Mouse (Mus musculus) hindbrain, embryonic 15.5 days (tissue): ENCODE measurements around the gene Pcca. TPM values are rescaled to one million over a fixed set of nuclear protein-coding genes. Genes with fewer than 3 reads are reported as not detected.
"Not testable (repeated sequence)": the region's sequence is repeated elsewhere in the genome, so short reads cannot be mapped to it uniquely, and the experiment has no call there.

Experiments used
- ATAC-seq: fragments of 200-750 bp; cut with Nextera tagmentation; 2 replicates; pipeline ENCODE4 v1.8.0; 2017; ENCODE audit warnings: low read depth, moderate number of reproducible peaks, moderate TSS enrichment; ENCODE audit not compliant: low FRiP score
- H3K27ac ChIP-seq: fragments of 300-500 bp; sonication (generic); replicated peaks from 2 replicates; pipeline ENCODE4 v1.5.1; 2015; ENCODE audit warnings: mild to moderate bottlenecking, inconsistent platforms
- H3K27me3 ChIP-seq: fragments of 300-500 bp; sonication (generic); 2 replicates; pipeline ENCODE4 v1.6.1; 2015; ENCODE audit warnings: control low read depth, inconsistent platforms
- H3K36me3 ChIP-seq: fragments of 300-500 bp; sonication (generic); 2 replicates; pipeline ENCODE4 v1.6.1; 2015; ENCODE audit warnings: control low read depth, inconsistent platforms
- H3K4me1 ChIP-seq: fragments of 300-500 bp; sonication (generic); replicated peaks from 2 replicates; pipeline ENCODE4 v1.6.1; 2015; ENCODE audit warnings: control low read depth, inconsistent platforms
- H3K4me2 ChIP-seq: fragments of 300-500 bp; sonication (generic); 2 replicates; pipeline ENCODE4 v1.6.1; 2015; ENCODE audit warnings: moderate library complexity, mild to moderate bottlenecking, inconsistent platforms
- H3K4me3 ChIP-seq: fragments of 300-500 bp; sonication (generic); 2 replicates; pipeline ENCODE4 v1.5.1; 2015; ENCODE audit warnings: mild to moderate bottlenecking, inconsistent platforms
- H3K9ac ChIP-seq: fragments of 300-500 bp; sonication (generic); 2 replicates; pipeline ENCODE4 v1.6.1; 2015; ENCODE audit warnings: inconsistent platforms
- H3K9me3 ChIP-seq: fragments of 300-500 bp; sonication (generic); 2 replicates; pipeline ENCODE4 v1.6.1; 2016; ENCODE audit warnings: control low read depth, inconsistent platforms
- WGBS: fragments of 180-500 bp; shearing (Covaris S2); methylation state at CpG from one replicate; pipeline ENCODE4 v1.1.7; 2015; 5-methylcytosine and 5-hydroxymethylcytosine counted together
- polyA plus RNA-seq: library from polyadenylated mRNA; unstranded; fragments of >200 nt; fragmentation: Nextera tagmentation; extraction: Ambion mirVana; gene quantifications from 2 replicates; pipeline ENCODE4 v1.2.1, GENCODE M21; 2015

Pcca gene
- polyA plus RNA-seq, 1 experiment from 2014 or later: 29.0 TPM

DNA sequence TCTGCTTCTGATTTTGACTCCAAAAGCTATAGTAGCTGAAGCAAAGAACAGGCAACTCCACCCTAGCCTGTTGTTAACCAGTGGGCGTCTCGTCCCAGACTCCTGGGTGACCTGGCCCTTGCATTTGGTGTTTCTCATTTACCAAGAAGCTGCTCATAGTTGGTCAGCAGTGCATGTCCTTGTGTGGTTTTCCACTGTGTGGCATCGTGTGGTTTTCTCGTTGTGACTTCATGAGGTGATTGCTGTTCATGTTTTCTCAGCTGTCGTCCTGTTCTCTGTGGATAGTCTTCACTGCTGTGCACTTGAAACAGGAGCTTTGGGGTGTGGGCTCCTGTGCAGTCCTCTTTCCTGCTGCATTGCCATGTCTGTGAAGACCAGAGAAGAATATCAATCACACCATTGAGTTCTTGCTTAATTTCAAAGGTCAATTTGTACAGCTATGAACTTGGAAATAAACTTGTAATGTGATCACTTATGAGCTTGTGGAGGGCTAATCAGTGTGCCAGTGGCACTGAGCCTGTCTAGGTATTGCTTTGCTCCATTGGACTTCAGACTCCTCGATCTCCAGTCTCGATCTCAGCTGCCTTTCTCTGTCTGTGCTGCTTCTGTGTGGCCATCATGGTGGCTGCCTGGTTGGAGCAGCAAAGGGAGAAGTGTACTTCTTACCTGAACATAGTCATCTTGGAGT is 40.1 kb downstream of the Pcca start:
- no peak overlapping the region for H3K9ac ChIP-seq
- no peak for ATAC-seq
- H3K4me1 ChIP-seq: 0 out of 2 replicates have a peak, but pooled peaks cover 4% of the 10 kb centered on the region
- no peaks in the 10 kb centered on the region for H3K9me3 ChIP-seq
- H3K27ac ChIP-seq: no peak overlapping the region
- no peaks in the 10 kb centered on the region for H3K27me3 ChIP-seq
- H3K36me3 ChIP-seq: no peaks in the 10 kb centered on the region
- WGBS: 86% methylated on average over 7 of the region's 7 CpGs
- no peak overlapping the region for H3K4me3 ChIP-seq
- H3K4me2 ChIP-seq: no peak overlapping the region

DNA sequence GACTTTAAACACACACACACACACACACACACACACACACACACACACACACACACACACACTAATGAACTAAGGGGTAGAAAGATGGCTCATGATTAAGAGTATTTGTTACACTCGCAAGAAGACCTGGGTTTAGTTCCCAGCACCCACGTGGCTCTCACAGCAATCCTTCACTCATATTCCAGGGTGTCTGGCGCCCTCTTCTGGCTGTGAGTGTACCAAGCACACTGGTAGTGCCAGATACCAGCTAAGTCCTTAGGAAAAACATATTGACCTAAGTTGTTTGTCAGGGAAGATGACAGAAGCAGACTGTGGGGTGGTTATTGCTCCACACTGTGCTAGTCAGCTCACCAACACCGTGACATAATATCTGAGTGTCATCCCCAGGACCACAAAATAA is 43.7 kb downstream of the Pcca start:
- no peak for ATAC-seq
- Histone ChIP-seq H3K27me3 (no peaks in the 10 kb centered on the region), H3K27ac (no peak overlapping the region), H3K4me2 (no peak overlapping the region), H3K9ac (no peak overlapping the region), H3K4me3 (no peak overlapping the region), H3K36me3 (no peaks in the 10 kb centered on the region), H3K4me1 (no peaks in the 10 kb centered on the region), H3K9me3 (no peaks in the 10 kb centered on the region)
- 84% methylated on average over 4 of the region's 4 CpGs for WGBS

DNA sequence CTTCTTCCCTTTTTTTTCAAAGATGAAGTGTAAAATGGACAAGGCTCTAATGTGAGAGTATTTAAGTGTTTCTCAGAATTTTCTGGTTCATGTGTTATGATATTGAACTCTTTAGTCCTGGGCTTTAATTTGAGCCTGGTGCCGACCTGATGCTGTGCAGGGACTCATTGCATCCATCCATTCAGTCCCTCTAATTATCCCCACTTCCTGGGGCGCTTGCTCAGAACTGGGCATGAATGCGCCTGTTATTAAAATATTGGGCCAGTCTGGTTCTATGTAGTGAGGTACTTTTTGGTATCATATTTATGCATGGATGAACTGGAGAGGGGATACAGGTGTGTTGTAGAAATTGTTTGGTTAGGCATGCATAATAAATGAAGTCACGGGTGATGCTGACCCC is 47.9 kb downstream of the Pcca start:
- H3K4me2 ChIP-seq: no peak overlapping the region
- H3K4me3 ChIP-seq: no peak overlapping the region
- H3K9me3 ChIP-seq: no peaks in the 10 kb centered on the region
- H3K36me3 ChIP-seq: no peaks in the 10 kb centered on the region
- H3K27ac ChIP-seq: no peak overlapping the region
- WGBS: 75% methylated on average over 4 of the region's 4 CpGs
- no peaks in the 10 kb centered on the region for H3K27me3 ChIP-seq
- ATAC-seq: no peak
- H3K4me1 ChIP-seq: no peaks in the 10 kb centered on the region
- H3K9ac ChIP-seq: no peak overlapping the region

DNA sequence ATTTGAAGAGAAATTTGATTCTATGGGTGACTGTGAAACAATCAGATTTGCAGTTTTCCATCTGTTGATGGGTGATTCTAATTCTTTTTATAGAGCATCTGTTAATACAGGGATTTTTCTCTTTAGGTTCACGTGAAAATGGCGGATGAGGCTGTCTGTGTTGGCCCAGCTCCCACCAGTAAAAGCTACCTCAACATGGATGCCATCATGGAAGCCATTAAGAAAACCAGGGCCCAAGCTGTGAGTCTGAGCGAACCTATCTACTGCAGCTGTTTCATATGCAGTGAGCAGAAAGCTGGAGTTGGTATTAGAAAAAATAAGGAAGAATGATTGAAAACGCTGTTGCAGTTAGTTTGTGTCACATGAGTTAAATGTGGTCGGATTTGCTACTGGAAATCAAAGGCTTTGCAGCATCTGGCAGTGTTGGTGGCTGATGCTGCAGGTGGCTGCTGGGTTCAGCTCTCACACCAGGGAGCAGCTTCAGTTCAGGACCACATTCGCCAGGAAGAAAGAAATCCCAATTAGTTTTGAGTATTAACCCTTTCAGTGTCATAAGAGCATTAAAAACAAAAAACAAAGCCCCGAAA is 48.5 kb downstream of the Pcca start:
- H3K9me3 ChIP-seq: no peaks in the 10 kb centered on the region
- WGBS: 62% methylated on average over 7 of the region's 7 CpGs
- H3K4me2 ChIP-seq: no peak overlapping the region
- no peak for ATAC-seq
- no peak overlapping the region; the same call in 1 of the 2 replicates for H3K27ac ChIP-seq
- H3K9ac ChIP-seq: no peak overlapping the region
- H3K27me3 ChIP-seq: no peaks in the 10 kb centered on the region
- no peak overlapping the region for H3K4me3 ChIP-seq
- H3K4me1 ChIP-seq: no peaks in the 10 kb centered on the region
- no peaks in the 10 kb centered on the region for H3K36me3 ChIP-seq

DNA sequence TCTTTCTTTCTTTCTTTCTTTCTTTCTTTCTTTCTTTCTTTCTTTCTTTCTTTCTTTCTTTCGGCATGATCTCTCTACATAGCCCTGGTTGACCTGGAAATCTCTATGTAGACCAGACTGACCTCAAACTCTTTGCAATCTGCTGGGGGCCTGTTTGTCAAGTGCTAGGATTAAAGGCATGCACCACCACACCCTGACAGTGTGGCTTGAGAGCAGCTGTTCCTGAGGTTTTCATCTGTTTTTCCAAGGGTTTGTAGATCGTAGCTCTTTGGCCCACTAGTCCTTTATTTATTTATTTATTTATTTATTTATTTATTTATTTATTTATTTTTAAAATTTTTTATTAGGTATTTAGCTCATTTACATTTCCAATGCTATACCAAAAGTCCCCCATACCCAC is 50.0 kb downstream of the Pcca start:
- 98% methylated on average over 2 of the region's 2 CpGs for WGBS
- not testable (repeated sequence) for H3K4me2 ChIP-seq, ATAC-seq, H3K27me3 ChIP-seq, H3K36me3 ChIP-seq, H3K4me1 ChIP-seq, H3K9ac ChIP-seq, H3K4me3 ChIP-seq, H3K9me3 ChIP-seq, H3K27ac ChIP-seq

DNA sequence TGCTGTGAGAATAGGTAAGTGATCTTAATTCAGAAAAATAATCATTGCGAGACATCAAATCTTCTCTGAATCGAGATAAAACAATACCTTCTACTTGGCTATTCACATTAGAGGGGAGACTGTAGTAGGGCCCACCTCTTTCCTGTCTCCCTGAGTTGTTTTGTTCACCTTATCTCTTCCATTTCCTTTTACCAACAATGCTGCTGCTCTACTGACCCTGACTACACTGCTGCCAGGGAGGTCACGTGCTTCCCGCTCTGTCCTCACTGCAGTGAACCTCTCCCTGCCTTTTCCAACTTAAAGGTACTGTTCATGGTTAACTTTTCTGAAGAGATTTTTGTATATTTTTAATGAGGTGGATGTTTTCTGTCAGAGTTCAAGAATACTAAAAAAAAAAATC is 52.8 kb downstream of the Pcca start:
- Histone ChIP-seq H3K9me3 (no peaks in the 10 kb centered on the region), H3K36me3 (no peaks in the 10 kb centered on the region), H3K4me3 (no peak overlapping the region), H3K27me3 (no peaks in the 10 kb centered on the region), H3K4me1 (no peaks in the 10 kb centered on the region), H3K4me2 (no peak overlapping the region), H3K9ac (no peak overlapping the region), H3K27ac (no peak overlapping the region)
- 87% methylated on average over 4 of the region's 4 CpGs for WGBS
- ATAC-seq: no peak

DNA sequence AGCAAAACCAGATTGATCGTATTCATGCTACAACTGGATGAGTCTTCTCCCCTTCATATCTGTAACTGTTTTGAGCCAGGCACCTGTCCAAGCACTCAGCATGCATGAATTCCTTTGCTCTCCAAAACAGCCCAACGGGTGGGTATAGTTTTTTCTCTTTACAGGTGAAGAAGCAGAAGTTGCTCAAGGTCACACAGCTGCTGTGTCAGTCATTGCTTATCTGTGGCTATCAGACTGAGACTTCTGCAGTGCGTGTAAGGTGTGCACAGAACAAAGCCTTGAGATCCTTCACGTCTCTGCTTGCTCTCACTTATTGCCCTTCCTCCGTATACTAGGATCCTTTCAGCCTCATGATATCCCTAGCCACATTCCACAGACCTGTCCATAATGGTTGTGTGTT is 63.4 kb downstream of the Pcca start:
- H3K4me1 ChIP-seq: no peaks in the 10 kb centered on the region
- H3K27ac ChIP-seq: no peak overlapping the region
- ATAC-seq: no peak
- no peaks in the 10 kb centered on the region for H3K9me3 ChIP-seq
- no peak overlapping the region for H3K4me3 ChIP-seq
- no peak overlapping the region for H3K4me2 ChIP-seq
- 84% methylated on average over 5 of the region's 5 CpGs for WGBS
- no peaks in the 10 kb centered on the region for H3K36me3 ChIP-seq
- H3K9ac ChIP-seq: no peak overlapping the region
- no peaks in the 10 kb centered on the region for H3K27me3 ChIP-seq

DNA sequence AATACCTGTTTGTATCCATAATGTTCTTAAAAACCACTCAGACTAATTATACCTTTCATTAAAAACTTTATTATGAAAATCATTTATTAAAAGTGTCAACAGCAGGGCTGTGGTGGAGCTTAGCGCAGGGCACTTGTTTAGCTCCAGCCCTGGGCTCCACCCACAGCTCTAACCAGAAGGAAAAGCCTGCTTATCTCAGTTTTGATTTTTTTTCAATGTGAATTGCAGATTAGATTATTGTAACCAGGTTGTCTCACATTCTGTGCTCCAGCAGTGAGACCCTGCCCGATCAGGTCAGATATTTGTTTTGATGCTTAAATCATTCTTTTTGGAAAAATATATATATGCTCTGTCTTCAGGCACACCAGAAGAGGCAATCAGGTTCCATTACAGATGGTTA is 64.7 kb downstream of the Pcca start:
- Histone ChIP-seq H3K27ac (no peak overlapping the region), H3K36me3 (no peaks in the 10 kb centered on the region), H3K4me2 (no peak overlapping the region), H3K9me3 (no peaks in the 10 kb centered on the region), H3K4me1 (no peaks in the 10 kb centered on the region), H3K27me3 (no peaks in the 10 kb centered on the region), H3K9ac (no peak overlapping the region), H3K4me3 (no peak overlapping the region)
- ATAC-seq: no peak
- 92% methylated on average over 2 of the region's 2 CpGs for whole genome bisulfite sequencing

DNA sequence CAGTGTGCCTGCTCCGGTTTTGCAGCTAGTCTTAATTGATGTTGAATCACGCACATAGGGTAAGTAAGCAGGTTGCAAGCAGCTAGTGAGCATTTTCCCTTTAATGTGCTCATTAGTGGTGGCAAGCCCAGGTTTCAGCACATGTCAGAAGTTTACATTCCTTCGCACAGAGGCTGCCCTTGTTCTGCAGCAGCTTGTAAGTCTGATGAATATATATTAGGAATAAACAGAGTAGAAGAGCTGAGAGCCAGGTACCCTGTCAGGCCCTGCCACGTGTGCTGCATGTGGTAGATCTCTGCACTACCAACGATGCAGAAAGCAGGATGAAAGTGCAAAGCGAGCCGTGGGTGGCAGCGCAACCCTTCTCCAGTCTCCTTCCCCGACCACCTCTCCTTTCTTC is 65.7 kb downstream of the Pcca start:
- Histone ChIP-seq H3K27me3 (no peaks in the 10 kb centered on the region), H3K36me3 (no peaks in the 10 kb centered on the region), H3K4me3 (no peak overlapping the region), H3K9ac (no peak overlapping the region), H3K4me1 (no peaks in the 10 kb centered on the region), H3K9me3 (no peaks in the 10 kb centered on the region), H3K4me2 (no peak overlapping the region), H3K27ac (no peak overlapping the region)
- WGBS: 69% methylated on average over 9 of the region's 9 CpGs
- no peak for ATAC-seq

DNA sequence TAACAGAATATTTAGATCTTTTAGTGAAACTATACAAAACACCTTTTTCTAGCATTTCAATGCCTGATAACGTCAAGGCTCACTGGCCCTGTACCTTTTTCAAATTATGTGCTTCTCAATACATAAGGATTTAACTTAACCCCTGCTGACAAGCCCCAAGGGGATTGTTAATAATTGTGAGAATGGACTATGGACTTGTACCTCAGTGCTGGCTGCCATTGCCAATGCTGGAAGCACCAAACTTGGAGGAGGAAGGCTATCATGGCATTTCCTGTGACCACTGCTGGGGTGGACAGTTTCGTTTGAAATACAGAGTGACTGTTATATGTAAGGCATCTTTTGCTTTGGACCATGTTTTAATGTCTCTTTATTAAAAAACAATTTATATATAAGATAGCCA is 68.6 kb downstream of the Pcca start:
- Histone ChIP-seq H3K4me2 (no peak overlapping the region), H3K4me1 (no peaks in the 10 kb centered on the region), H3K27ac (no peak overlapping the region), H3K9me3 (no peaks in the 10 kb centered on the region), H3K36me3 (no peaks in the 10 kb centered on the region), H3K27me3 (no peaks in the 10 kb centered on the region), H3K4me3 (no peak overlapping the region), H3K9ac (no peak overlapping the region)
- 83% methylated on average over 2 of the region's 2 CpGs for WGBS
- no peak for ATAC-seq

DNA sequence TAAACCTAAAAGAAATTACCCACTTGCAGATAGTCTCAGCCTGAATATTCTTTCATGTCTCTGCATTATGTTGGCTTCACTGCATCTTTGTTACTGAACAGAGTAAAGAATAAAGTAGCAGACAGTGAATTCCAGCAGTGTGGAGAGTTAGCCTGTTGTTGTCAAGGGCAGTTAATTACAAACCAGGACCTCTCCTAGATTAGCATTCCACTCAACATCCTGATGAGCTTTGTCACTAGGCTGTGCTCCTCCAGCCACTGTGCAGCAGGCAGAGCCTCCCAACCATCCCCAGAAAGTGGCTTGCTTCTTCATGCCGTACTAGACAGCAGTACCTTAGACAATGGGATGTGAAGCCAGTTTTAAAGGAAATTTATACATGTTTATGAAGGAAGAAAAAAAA is 72.4 kb downstream of the Pcca start:
- ATAC-seq: no peak
- 41% methylated on average over 1 of the region's 1 CpGs for WGBS
- H3K4me2 ChIP-seq: no peak overlapping the region

DNA sequence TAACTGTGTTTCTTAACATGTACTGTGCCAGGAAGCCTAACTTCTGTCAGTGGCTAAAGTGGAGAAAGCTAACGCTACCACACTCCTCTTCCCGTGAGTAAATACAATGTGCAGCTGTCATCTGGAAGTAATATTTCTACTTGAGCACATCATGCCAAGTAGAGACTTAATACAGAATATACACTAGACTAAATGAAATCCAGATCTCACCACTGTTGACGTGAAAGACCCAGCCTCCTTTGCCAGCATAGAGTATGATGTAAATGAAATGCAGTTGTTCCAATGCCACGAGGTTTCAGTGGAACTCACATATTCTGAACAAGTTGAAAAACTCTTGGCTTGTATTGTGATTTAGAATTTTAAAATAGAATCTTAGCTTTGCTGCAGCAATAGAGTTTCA is 73.3 kb downstream of the Pcca start:
- H3K4me3 ChIP-seq: no peak overlapping the region
- no peaks in the 10 kb centered on the region for H3K36me3 ChIP-seq
- no peaks in the 10 kb centered on the region for H3K27me3 ChIP-seq
- H3K27ac ChIP-seq: no peak overlapping the region
- no peak overlapping the region for H3K9ac ChIP-seq
- H3K4me1 ChIP-seq: no peaks in the 10 kb centered on the region
- no peak for ATAC-seq
- no peaks in the 10 kb centered on the region for H3K9me3 ChIP-seq
- H3K4me2 ChIP-seq: no peak overlapping the region
- WGBS: 76% methylated on average over 4 of the region's 4 CpGs

More for the DNA sequence above, 72.4 kb downstream of the Pcca start:
- Histone ChIP-seq H3K9ac (no peak overlapping the region), H3K4me3 (no peak overlapping the region), H3K27ac (no peak overlapping the region), H3K4me1 (no peaks in the 10 kb centered on the region), H3K36me3 (no peaks in the 10 kb centered on the region), H3K9me3 (no peaks in the 10 kb centered on the region), H3K27me3 (no peaks in the 10 kb centered on the region)

DNA sequence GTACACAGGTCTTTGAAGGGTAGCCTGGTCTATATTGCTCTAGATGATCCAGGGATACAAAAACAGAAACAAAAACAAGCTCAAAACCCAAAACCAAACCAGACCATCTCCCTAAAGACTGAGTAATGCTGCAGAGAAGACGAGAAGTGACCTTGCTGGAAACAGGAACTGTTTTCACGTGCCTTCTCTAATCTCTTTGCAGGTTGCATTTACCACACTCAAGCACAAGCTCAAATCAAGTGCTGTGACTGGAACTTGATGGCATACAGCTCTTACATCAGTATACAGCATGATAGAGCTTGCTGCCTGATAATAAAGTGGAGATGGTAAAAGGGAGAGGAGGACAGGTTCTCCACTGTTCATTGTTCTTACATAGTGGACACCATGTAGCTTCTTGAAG is 74.2 kb downstream of the Pcca start:
- 87% methylated on average over 2 of the region's 2 CpGs for WGBS
- Histone ChIP-seq H3K4me2 (no peak overlapping the region), H3K27me3 (no peaks in the 10 kb centered on the region), H3K27ac (no peak overlapping the region), H3K36me3 (no peaks in the 10 kb centered on the region), H3K9me3 (no peaks in the 10 kb centered on the region), H3K9ac (no peak overlapping the region), H3K4me1 (no peaks in the 10 kb centered on the region), H3K4me3 (no peak overlapping the region)
- ATAC-seq: no peak
